In genomic region chr2:152707186-152707585, GRCm38 (mm10) we compare ENCODE assay signal across 8 mouse cellular contexts. TPM values are rescaled to one million over a fixed set of nuclear protein-coding genes. Genes with fewer than 3 reads are reported as not detected.
A peak's percentile ranks its signal among the peaks of the same experiment; 100 is the strongest.
DNase-seq lines count a peak whose midpoint lies in the region; ATAC-seq and TF ChIP-seq lines count a peak whose summit lies in the region.

No protein-coding gene starts in this region.

- DNase-seq in kidney, postnatal 14 days, result no peak
- DNase-seq in embryonic facial prominence, embryonic 11.5 days (ENCODE audit: low spot score), result no peak
- peak; percentile 41 for DNase-seq in hindbrain, postnatal 0 days (ENCODE audit: low spot score)
- DNase-seq in adrenal gland, adult 18-20 months (ENCODE audit: low spot score in 2 of 2), result no peak
- DNase-seq in frontal cortex, postnatal 25 days (ENCODE audit: low spot score in 2 of 2), result no peak
- DNase-seq in urinary bladder, adult 18-20 months (ENCODE audit: low spot score in 2 of 2), result no peak

- ATAC-seq in kidney, embryonic 15.5 days (replicated peaks; ENCODE audit: low FRiP score), result no peak; the same call in 1 of the 2 replicates
- no peak for ATAC-seq in embryonic facial prominence, embryonic 11.5 days (replicated peaks; ENCODE audit: insufficient number of reproducible peaks, low FRiP score, low TSS enrichment, low read depth)
- ATAC-seq in hindbrain, postnatal 0 days, result peak; percentile 9

- no peaks in the 10 kb centered on the region for H3K79me2 ChIP-seq in myocyte (ENCODE audit: control insufficient read depth, insufficient read depth)

- H3K4me2 ChIP-seq in kidney, embryonic 15.5 days, result peak overlapping the region; percentile 69
- H3K4me2 ChIP-seq in embryonic facial prominence, embryonic 11.5 days (ENCODE audit: low read depth, low read length), result peak overlapping the region; percentile 68
- H3K4me2 ChIP-seq in hindbrain, postnatal 0 days (ENCODE audit: low read depth, low read length), result peak overlapping the region; percentile 59
- peak overlapping the region; percentile 50 for H3K4me2 ChIP-seq in myocyte (ENCODE audit: low read depth)

- H3K4me3 ChIP-seq in kidney, embryonic 15.5 days (replicated peaks), result peak overlapping the region; percentile 45
- H3K4me3 ChIP-seq in embryonic facial prominence, embryonic 11.5 days (ENCODE audit: low read depth, low read length), result peak overlapping the region; percentile 31
- H3K4me3 ChIP-seq in hindbrain, postnatal 0 days (ENCODE audit: low read length), result peak overlapping the region; percentile 35
- peak overlapping the region; percentile 10 for H3K4me3 ChIP-seq in myocyte

- H3ac ChIP-seq in myocyte (ENCODE audit: control insufficient read depth, insufficient read length), result no peak overlapping the region

- H3K9me3 ChIP-seq in kidney, embryonic 15.5 days (replicated peaks), result no peaks in the 10 kb centered on the region
- H3K9me3 ChIP-seq in embryonic facial prominence, embryonic 11.5 days (replicated peaks; ENCODE audit: control insufficient read depth, low read length), result no peaks in the 10 kb centered on the region
- no peaks in the 10 kb centered on the region for H3K9me3 ChIP-seq in hindbrain, postnatal 0 days (ENCODE audit: low read length)

- no peaks in the 10 kb centered on the region for H3K27me3 ChIP-seq in kidney, embryonic 15.5 days
- H3K27me3 ChIP-seq in embryonic facial prominence, embryonic 11.5 days (ENCODE audit: control insufficient read depth, insufficient read depth, low read length), result no peaks in the 10 kb centered on the region; the same call in 1 of the 2 replicates
- H3K27me3 ChIP-seq in hindbrain, postnatal 0 days (ENCODE audit: insufficient read depth, low read length), result no peaks in the 10 kb centered on the region
- no peaks in the 10 kb centered on the region for H3K27me3 ChIP-seq in myocyte (ENCODE audit: control insufficient read depth, insufficient read depth, insufficient read length)

- no peak for TF ChIP-seq CTCF in hindbrain, postnatal 0 days (IDR thresholded peaks at IDR 0.05; ENCODE audit: low read depth)

- whole genome bisulfite sequencing in kidney, embryonic 15.5 days, result 15% methylated on average over 7 of the region's 7 CpGs
- WGBS in embryonic facial prominence, embryonic 11.5 days, result 14% methylated on average over 7 of the region's 7 CpGs
- WGBS in hindbrain, postnatal 0 days, result 4% methylated on average over 6 of the region's 7 CpGs

- H3K36me3 ChIP-seq in kidney, embryonic 15.5 days, result peaks cover 52% of the 10 kb centered on the region
- peaks cover 9% of the 10 kb centered on the region for H3K36me3 ChIP-seq in embryonic facial prominence, embryonic 11.5 days (replicated peaks; ENCODE audit: control insufficient read depth, insufficient read depth, low read depth, low read length)
- peaks cover 25% of the 10 kb centered on the region for H3K36me3 ChIP-seq in hindbrain, postnatal 0 days (ENCODE audit: insufficient read depth, low read length)
- peaks cover 4% of the 10 kb centered on the region for H3K36me3 ChIP-seq in myocyte (ENCODE audit: control insufficient read depth, insufficient read depth)

- peak overlapping the region; percentile 97 for H3K27ac ChIP-seq in kidney, embryonic 15.5 days
- H3K27ac ChIP-seq in embryonic facial prominence, embryonic 11.5 days (replicated peaks; ENCODE audit: low read depth, low read length), result peak overlapping the region; percentile 90
- H3K27ac ChIP-seq in hindbrain, postnatal 0 days, result peak overlapping the region; percentile 84

- no peak for TF ChIP-seq POLR2A in myocyte (IDR thresholded peaks at IDR 0.05; ENCODE audit: insufficient read length, low read depth)

- H3K4me1 ChIP-seq in kidney, embryonic 15.5 days, result peaks cover 48% of the 10 kb centered on the region
- H3K4me1 ChIP-seq in embryonic facial prominence, embryonic 11.5 days (ENCODE audit: control insufficient read depth, insufficient read depth, low read length), result peaks cover 15% of the 10 kb centered on the region
- peaks cover 14% of the 10 kb centered on the region; the same call in 1 of the 2 replicates for H3K4me1 ChIP-seq in hindbrain, postnatal 0 days (ENCODE audit: insufficient read depth, low read length)

- H3K9ac ChIP-seq in kidney, embryonic 15.5 days, result peak overlapping the region; percentile 60
- peak overlapping the region; percentile 68 for H3K9ac ChIP-seq in embryonic facial prominence, embryonic 11.5 days (replicated peaks; ENCODE audit: low read length)
- H3K9ac ChIP-seq in hindbrain, postnatal 0 days (replicated peaks; ENCODE audit: low read length), result peak overlapping the region; percentile 46

TF ChIP-seq in myocyte, 11 proteins besides CTCF, POLR2A, EP300 and RAD21:
- TF ChIP-seq USF1 (IDR thresholded peaks at IDR 0.05; ENCODE audit: low read depth) (no peak), TCF3 (IDR thresholded peaks at IDR 0.05; ENCODE audit: insufficient read length, low read depth) (no peak), MAX (IDR thresholded peaks at IDR 0.05; ENCODE audit: low read depth) (no peak), MYOG (IDR thresholded peaks at IDR 0.05; ENCODE audit: control insufficient read depth in 1 of 3, insufficient read depth in 1 of 3, insufficient read length in 2 of 3, low read depth in 2 of 3) (no peak), CEBPB (IDR thresholded peaks at IDR 0.05; ENCODE audit: insufficient read depth, poor library complexity, severe bottlenecking) (no peak), REST (IDR thresholded peaks at IDR 0.05; ENCODE audit: insufficient read depth, insufficient read length) (no peak), TCF12 (IDR thresholded peaks at IDR 0.05; ENCODE audit: insufficient read depth, poor library complexity, severe bottlenecking) (no peak), SRF (IDR thresholded peaks at IDR 0.05; ENCODE audit: control insufficient read depth, insufficient read length, low read depth) (no peak), E2F4 (IDR thresholded peaks at IDR 0.05; ENCODE audit: insufficient read depth) (no peak), MYOD1 (IDR thresholded peaks at IDR 0.05; ENCODE audit: control insufficient read depth in 1 of 3, insufficient read length in 2 of 3, low read depth in 2 of 3) (no peak), POLR2AphosphoS2 (IDR thresholded peaks at IDR 0.05; ENCODE audit: insufficient read length, low read depth) (no peak)
TF ChIP-seq in myocyte: peak in this region for 0.

RNA-seq across cellular contexts. Expression of gene Mcts2, which starts 20.4 kb away (rescaled TPM):
- polyA plus RNA-seq in kidney, embryonic 15.5 days (2015; fragmentation: Nextera tagmentation; extraction: Ambion mirVana), result 29.5 and 31.0 TPM in 2 replicates
- polyA plus RNA-seq in embryonic facial prominence, embryonic 11.5 days (2014; fragmentation: Nextera tagmentation; extraction: Ambion mirVana), result 40.6 and 45.1 TPM in 2 replicates
- total RNA-seq in hindbrain, postnatal 0 days (2014; rRNA removed), result 9.0 and 14.0 TPM in 2 replicates
- polyA plus RNA-seq in hindbrain, postnatal 0 days (2015; fragmentation: Nextera tagmentation; extraction: Ambion mirVana), result 29.4 and 31.2 TPM in 2 replicates
- polyA plus RNA-seq in myocyte (2012; fragmentation: generic; extraction: Trizol), result 27.0 TPM
- total RNA-seq in adrenal gland, adult 18-20 months (2021), result 10 to 100 TPM; 23.5 to 25.8 TPM

RNA-seq across cellular contexts. Expression of gene Id1, which starts 28.9 kb away (rescaled TPM):
- polyA plus RNA-seq in kidney, embryonic 15.5 days (2015; fragmentation: Nextera tagmentation; extraction: Ambion mirVana), result 133 and 143 TPM in 2 replicates
- polyA plus RNA-seq in embryonic facial prominence, embryonic 11.5 days (2014; fragmentation: Nextera tagmentation; extraction: Ambion mirVana), result 166 and 179 TPM in 2 replicates
- 142 and 198 TPM in 2 replicates for total RNA-seq in hindbrain, postnatal 0 days (2014; rRNA removed)
- 99.3 and 104 TPM in 2 replicates for polyA plus RNA-seq in hindbrain, postnatal 0 days (2015; fragmentation: Nextera tagmentation; extraction: Ambion mirVana)
- polyA plus RNA-seq in myocyte (2012; fragmentation: generic; extraction: Trizol), result 59.5 TPM
- 10 to 100 TPM; 51.8 to 93.4 TPM for total RNA-seq in adrenal gland, adult 18-20 months (2021)

RNA-seq across cellular contexts. Expression of gene H13, which starts 37.9 kb away (rescaled TPM):
- polyA plus RNA-seq in kidney, embryonic 15.5 days (2015; fragmentation: Nextera tagmentation; extraction: Ambion mirVana), result 141 and 147 TPM in 2 replicates
- 115 and 118 TPM in 2 replicates for polyA plus RNA-seq in embryonic facial prominence, embryonic 11.5 days (2014; fragmentation: Nextera tagmentation; extraction: Ambion mirVana)
- 182 and 196 TPM in 2 replicates for total RNA-seq in hindbrain, postnatal 0 days (2014; rRNA removed)
- 162 and 163 TPM in 2 replicates for polyA plus RNA-seq in hindbrain, postnatal 0 days (2015; fragmentation: Nextera tagmentation; extraction: Ambion mirVana)
- 190 TPM for polyA plus RNA-seq in myocyte (2012; fragmentation: generic; extraction: Trizol)
- total RNA-seq in adrenal gland, adult 18-20 months (2021), result 100 to 1,000 TPM; 151 to 170 TPM

RNA-seq across cellular contexts. Expression of gene Cox4i2, which starts 46.8 kb away (rescaled TPM):
- 16.4 and 20.9 TPM in 2 replicates for polyA plus RNA-seq in kidney, embryonic 15.5 days (2015; fragmentation: Nextera tagmentation; extraction: Ambion mirVana)
- 9.8 and 11.1 TPM in 2 replicates for polyA plus RNA-seq in embryonic facial prominence, embryonic 11.5 days (2014; fragmentation: Nextera tagmentation; extraction: Ambion mirVana)
- total RNA-seq in hindbrain, postnatal 0 days (2014; rRNA removed), result 2.1 and 7.1 TPM in 2 replicates
- 4.8 and 6.1 TPM in 2 replicates for polyA plus RNA-seq in hindbrain, postnatal 0 days (2015; fragmentation: Nextera tagmentation; extraction: Ambion mirVana)
- not detected for polyA plus RNA-seq in myocyte (2012; fragmentation: generic; extraction: Trizol)
- 1 to 10 TPM; 2.5 to 3.8 TPM for total RNA-seq in adrenal gland, adult 18-20 months (2021)
